Mouse (Mus musculus) hindbrain, embryonic 14.5 days (tissue): ENCODE measurements at regions not wholly inside any gene's neighbourhood (a gene's known extent, or its start where the extent isn't known, plus 50 kb on each side); places are given as distances from the start of the nearest gene placed in this dataset.

Source experiments
- ATAC-seq: fragments of 200-750 bp; cut with Nextera tagmentation; 2 replicates; pipeline ENCODE4 v1.8.0; 2017; ENCODE audit warnings: moderate number of reproducible peaks, mild to moderate bottlenecking, moderate TSS enrichment, moderate library complexity; ENCODE audit not compliant: low FRiP score
- DNase-seq: peaks from one replicate; pipeline ENCODE4 v3.0.0-alpha.2; 2015; ENCODE audit warnings: low spot score
- H3K27ac ChIP-seq: fragments of 300-500 bp; sonication (generic); 2 replicates; pipeline ENCODE4 v1.5.1; 2014; ENCODE audit warnings: mild to moderate bottlenecking, moderate library complexity
- H3K27me3 ChIP-seq: fragments of 300-500 bp; sonication (generic); 2 replicates; pipeline ENCODE4 v1.6.1; 2014; ENCODE audit warnings: mild to moderate bottlenecking, low read length, mixed read lengths; ENCODE audit not compliant: control insufficient read depth, insufficient read depth
- H3K36me3 ChIP-seq: fragments of 300-500 bp; sonication (generic); replicated peaks from 2 replicates; pipeline ENCODE4 v1.6.1; 2014; ENCODE audit not compliant: control insufficient read depth, insufficient read depth
- H3K4me1 ChIP-seq: fragments of 300-500 bp; sonication (generic); replicated peaks from 2 replicates; pipeline ENCODE4 v1.6.1; 2014; ENCODE audit warnings: antibody characterized with exemption, low read length, mixed read lengths; ENCODE audit not compliant: control insufficient read depth, insufficient read depth
- H3K4me2 ChIP-seq: fragments of 300-500 bp; sonication (generic); replicated peaks from 2 replicates; pipeline ENCODE4 v1.6.1; 2014; ENCODE audit warnings: mild to moderate bottlenecking, moderate library complexity
- H3K4me3 ChIP-seq: fragments of 300-500 bp; sonication (generic); replicated peaks from 2 replicates; pipeline ENCODE4 v1.5.1; 2014; ENCODE audit warnings: mild to moderate bottlenecking, low read length
- H3K9ac ChIP-seq: fragments of 300-500 bp; sonication (generic); 2 replicates; pipeline ENCODE4 v1.6.1; 2014
- H3K9me3 ChIP-seq: fragments of 300-500 bp; sonication (generic); 2 replicates; pipeline ENCODE4 v1.6.1; 2016; ENCODE audit warnings: low read length; ENCODE audit not compliant: control insufficient read depth
- WGBS: fragments of 180-500 bp; shearing (Covaris S2); extraction: QIAGEN DNeasy Blood & Tissue Kit; methylation state at CpG from one replicate; pipeline ENCODE4 v1.1.7; 2014; 5-methylcytosine and 5-hydroxymethylcytosine counted together

GRCm38 (mm10) chr3:72735011-72735410 is 232.7 kb downstream of the Sis start:
- no peaks in the 10 kb centered on the region for H3K36me3 ChIP-seq
- no peaks in the 10 kb centered on the region for H3K27me3 ChIP-seq
- no peaks in the 10 kb centered on the region for H3K9me3 ChIP-seq
- DNase-seq (no peak), ATAC-seq (no peak)
- no peak overlapping the region for H3K27ac ChIP-seq
- no peak overlapping the region for H3K4me2 ChIP-seq
- H3K4me3 ChIP-seq: no peak overlapping the region
- no peak overlapping the region for H3K9ac ChIP-seq
- H3K4me1 ChIP-seq: no peaks in the 10 kb centered on the region

- ATAC-seq (no peak), DNase-seq (no peak)
- Histone ChIP-seq H3K4me1 (no peaks in the 10 kb centered on the region), H3K27ac (no peak overlapping the region), H3K9me3 (no peaks in the 10 kb centered on the region), H3K4me2 (no peak overlapping the region), H3K9ac (no peak overlapping the region), H3K27me3 (no peaks in the 10 kb centered on the region), H3K36me3 (no peaks in the 10 kb centered on the region), H3K4me3 (no peak overlapping the region)
- WGBS: 64% methylated on average over 1 of the region's 1 CpGs
Observed at GRCm38 (mm10) chr3:72727403-72727802, 240.3 kb downstream of the Sis start.

- Histone ChIP-seq H3K4me2 (no peak overlapping the region), H3K9me3 (no peaks in the 10 kb centered on the region), H3K27me3 (no peaks in the 10 kb centered on the region), H3K4me1 (no peaks in the 10 kb centered on the region), H3K4me3 (no peak overlapping the region), H3K27ac (no peak overlapping the region), H3K36me3 (no peaks in the 10 kb centered on the region), H3K9ac (no peak overlapping the region)
- no peak for ATAC-seq
- no peak for DNase-seq
- WGBS: 71% methylated on average over 2 of the region's 2 CpGs
Observed at GRCm38 (mm10) chr3:72713806-72714205, 253.9 kb downstream of the Sis start.

- 79% methylated on average over 1 of the region's 1 CpGs for WGBS
- no peaks in the 10 kb centered on the region for H3K9me3 ChIP-seq
- H3K4me3 ChIP-seq: no peak overlapping the region
- no peak overlapping the region for H3K9ac ChIP-seq
- H3K4me1 ChIP-seq: no peaks in the 10 kb centered on the region
- no peak for ATAC-seq
- no peak overlapping the region for H3K27ac ChIP-seq
- no peaks in the 10 kb centered on the region for H3K36me3 ChIP-seq
- no peak for DNase-seq
- H3K27me3 ChIP-seq: no peaks in the 10 kb centered on the region
- H3K4me2 ChIP-seq: no peak overlapping the region
Observed at GRCm38 (mm10) chr3:72685937-72686336, 281.7 kb downstream of the Sis start.

- Histone ChIP-seq H3K27ac (no peak overlapping the region), H3K4me2 (no peak overlapping the region), H3K36me3 (no peaks in the 10 kb centered on the region), H3K4me3 (no peak overlapping the region), H3K4me1 (no peaks in the 10 kb centered on the region), H3K9me3 (no peaks in the 10 kb centered on the region), H3K27me3 (no peaks in the 10 kb centered on the region), H3K9ac (no peak overlapping the region)
- 52% methylated on average over 1 of the region's 1 CpGs for WGBS
- DNase-seq (peak; percentile 16), ATAC-seq (no peak)
Observed at GRCm38 (mm10) chr3:72659194-72659593, 308.5 kb downstream of the Sis start.

GRCm38 (mm10) chr3:72630069-72630468 is 337.6 kb downstream of the Sis start:
- no peaks in the 10 kb centered on the region for H3K27me3 ChIP-seq
- WGBS: 88% methylated on average over 1 of the region's 1 CpGs
- H3K4me2 ChIP-seq: no peak overlapping the region
- no peaks in the 10 kb centered on the region for H3K4me1 ChIP-seq
- H3K27ac ChIP-seq: no peak overlapping the region
- H3K9ac ChIP-seq: no peak overlapping the region
- ATAC-seq (no peak), DNase-seq (no peak)
- H3K36me3 ChIP-seq: no peaks in the 10 kb centered on the region
- no peak overlapping the region for H3K4me3 ChIP-seq
- H3K9me3 ChIP-seq: no peaks in the 10 kb centered on the region

- DNase-seq: no peak
- H3K36me3 ChIP-seq: no peaks in the 10 kb centered on the region
- no peaks in the 10 kb centered on the region for H3K27me3 ChIP-seq
- H3K4me3 ChIP-seq: no peak overlapping the region
- no peaks in the 10 kb centered on the region for H3K4me1 ChIP-seq
- H3K9me3 ChIP-seq: no peaks in the 10 kb centered on the region
- no peak overlapping the region for H3K9ac ChIP-seq
- no peak overlapping the region for H3K4me2 ChIP-seq
- no peak for ATAC-seq
- 92% methylated on average over 5 of the region's 5 CpGs for WGBS
- no peak overlapping the region for H3K27ac ChIP-seq
Observed at GRCm38 (mm10) chr3:72620802-72621201, 346.9 kb downstream of the Sis start.

- no peak overlapping the region for H3K9ac ChIP-seq
- no peak for ATAC-seq
- H3K36me3 ChIP-seq: no peaks in the 10 kb centered on the region
- no peaks in the 10 kb centered on the region for H3K9me3 ChIP-seq
- H3K27me3 ChIP-seq: no peaks in the 10 kb centered on the region
- H3K4me2 ChIP-seq: no peak overlapping the region
- no peaks in the 10 kb centered on the region for H3K4me1 ChIP-seq
- WGBS: 88% methylated on average over 1 of the region's 1 CpGs
- H3K4me3 ChIP-seq: no peak overlapping the region
- DNase-seq: no peak
- H3K27ac ChIP-seq: no peak overlapping the region
Observed at GRCm38 (mm10) chr3:72619862-72620261, 347.8 kb downstream of the Sis start.

GRCm38 (mm10) chr3:72603718-72604359 is 363.8 kb downstream of the Sis start:
- H3K36me3 ChIP-seq: no peaks in the 10 kb centered on the region
- no peaks in the 10 kb centered on the region for H3K4me1 ChIP-seq
- no peak overlapping the region for H3K9ac ChIP-seq
- WGBS: 76% methylated on average over 9 of the region's 9 CpGs
- no peak overlapping the region for H3K27ac ChIP-seq
- DNase-seq: no peak
- no peak for ATAC-seq
- no peak overlapping the region for H3K4me3 ChIP-seq
- no peak overlapping the region for H3K4me2 ChIP-seq
- H3K27me3 ChIP-seq: no peaks in the 10 kb centered on the region
- H3K9me3 ChIP-seq: no peaks in the 10 kb centered on the region
